Mouse (Mus musculus): ENCODE data around the gene Spop.

DNA sequence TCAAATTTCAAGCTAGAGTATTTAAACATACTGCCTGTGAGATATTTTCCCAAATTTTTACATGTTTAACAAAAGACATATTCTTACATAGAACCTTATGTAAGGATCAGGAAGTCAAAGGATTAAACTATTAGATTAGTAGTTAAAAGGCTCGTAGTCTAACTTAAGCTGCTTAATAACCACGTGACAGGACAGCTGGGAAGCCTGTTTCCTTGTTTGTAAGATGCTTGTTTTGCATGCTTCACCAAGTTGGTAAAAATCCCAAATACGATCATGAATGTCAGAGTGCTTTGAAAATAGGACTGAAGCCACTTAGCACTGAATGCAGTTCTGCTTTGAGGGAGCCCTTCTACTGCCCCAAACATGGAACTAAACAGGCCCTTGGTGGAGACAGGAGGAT, 34.5 kb downstream of the Spop start:
- no peak for TF ChIP-seq CTCF (IDR thresholded peaks at IDR 0.05; ENCODE audit: control insufficient read depth, insufficient read depth, insufficient replicate concordance, low read depth, low read length)
- TF ChIP-seq POLR2A (IDR thresholded peaks at IDR 0.05; ENCODE audit: control insufficient read depth, low read depth, low read length), result no peak
